Mouse (Mus musculus): ENCODE data around the gene Skiv2l. TPM values are rescaled to one million over a fixed set of nuclear protein-coding genes. Genes with fewer than 3 reads are reported as not detected.
A peak's percentile ranks its signal among the peaks of the same experiment; 100 is the strongest.
"Not testable (repeated sequence)": the region's sequence is repeated elsewhere in the genome, so short reads cannot be mapped to it uniquely, and the experiment has no call there.

Gene Skiv2l
- total RNA-seq, 2 experiments from 2014 or later = 66.7 to 78.0 TPM

DNA sequence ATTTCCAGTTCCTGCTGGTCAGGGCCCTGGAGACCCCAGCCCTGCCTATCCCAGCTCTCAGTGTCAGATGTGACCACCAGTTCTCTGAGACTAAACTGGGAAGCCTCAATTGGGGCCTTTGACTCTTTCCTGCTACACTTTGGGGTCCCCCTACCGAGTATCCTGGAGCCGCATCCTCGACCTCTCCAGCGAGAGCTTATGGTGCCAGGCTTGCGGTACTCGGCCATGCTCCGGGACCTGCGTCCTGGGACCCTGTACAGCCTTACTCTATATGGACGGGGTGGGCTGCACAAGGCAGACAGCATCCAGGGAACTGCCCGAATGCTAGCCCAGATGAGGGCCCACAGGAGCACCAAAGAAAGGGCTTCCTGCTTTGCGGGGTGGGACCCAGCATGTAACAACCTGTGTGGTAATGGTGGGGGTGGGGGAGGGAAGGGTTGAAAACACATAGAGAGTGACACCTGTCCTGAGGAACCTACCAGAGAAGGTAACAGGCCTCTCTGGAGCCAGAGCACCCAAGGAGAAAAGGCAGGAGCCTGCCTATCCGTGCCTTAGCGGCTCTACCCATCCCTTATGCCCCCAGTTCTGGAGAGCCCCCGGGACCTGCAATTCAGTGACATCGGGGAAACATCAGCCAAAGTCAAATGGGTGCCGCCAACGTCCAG is 51.0 kb downstream of the Skiv2l start:
- intact Hi-C loops (cut with DNase I) = no loop called here

GRCm38 (mm10) chr17:34798071-34798470 is 51.9 kb downstream of the Skiv2l start:
- DNase-seq (ENCODE audit: extremely low spot score in 1 of 2, low spot score in 2 of 2); intact Hi-C loops (cut with DNase I): not testable (repeated sequence)

More for the DNA sequence above, 51.0 kb downstream of the Skiv2l start:
- no peak for DNase-seq (ENCODE audit: extremely low spot score in 1 of 2, low spot score in 2 of 2)

DNA sequence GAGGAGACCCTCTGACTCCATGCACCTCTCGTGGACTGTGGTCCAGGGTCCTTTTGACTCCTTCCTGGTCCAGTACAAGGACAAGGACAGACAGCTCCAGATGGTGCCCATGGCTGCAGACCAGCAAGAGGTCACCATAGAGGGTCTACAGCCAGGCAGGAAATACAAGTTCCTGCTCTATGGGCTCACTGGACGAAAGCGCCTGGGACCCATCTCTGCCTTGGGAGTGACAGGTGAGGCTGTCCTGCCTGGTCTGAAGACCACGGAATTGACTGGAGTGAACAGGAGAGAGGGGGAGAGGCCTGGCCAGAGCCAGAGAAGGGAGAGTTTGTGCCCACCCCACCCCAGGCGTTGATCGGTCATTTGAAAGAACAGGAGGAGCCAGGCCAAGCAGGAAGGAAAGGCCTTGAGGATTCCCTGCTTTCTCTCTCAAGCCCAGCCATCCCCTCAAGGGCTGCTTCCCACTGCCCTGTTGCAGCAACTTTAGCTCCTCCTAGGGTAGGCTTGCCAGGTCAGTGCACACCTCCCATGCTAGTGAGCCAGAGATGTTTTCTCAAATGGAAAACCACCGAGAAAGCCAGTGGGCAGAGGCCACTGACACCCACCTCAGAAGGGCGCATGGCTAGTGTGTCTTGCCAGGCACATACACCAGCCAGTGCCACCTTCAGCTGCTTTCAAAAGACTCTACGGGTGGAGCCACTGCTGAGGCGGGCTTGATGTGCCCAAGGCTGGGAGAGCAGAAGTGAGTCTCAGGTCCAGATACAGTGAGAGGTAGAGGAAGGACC is 52.6 kb downstream of the Skiv2l start:
- intact Hi-C loops (cut with DNase I); DNase-seq (ENCODE audit: extremely low spot score in 1 of 2, low spot score in 2 of 2): not testable (repeated sequence)

DNA sequence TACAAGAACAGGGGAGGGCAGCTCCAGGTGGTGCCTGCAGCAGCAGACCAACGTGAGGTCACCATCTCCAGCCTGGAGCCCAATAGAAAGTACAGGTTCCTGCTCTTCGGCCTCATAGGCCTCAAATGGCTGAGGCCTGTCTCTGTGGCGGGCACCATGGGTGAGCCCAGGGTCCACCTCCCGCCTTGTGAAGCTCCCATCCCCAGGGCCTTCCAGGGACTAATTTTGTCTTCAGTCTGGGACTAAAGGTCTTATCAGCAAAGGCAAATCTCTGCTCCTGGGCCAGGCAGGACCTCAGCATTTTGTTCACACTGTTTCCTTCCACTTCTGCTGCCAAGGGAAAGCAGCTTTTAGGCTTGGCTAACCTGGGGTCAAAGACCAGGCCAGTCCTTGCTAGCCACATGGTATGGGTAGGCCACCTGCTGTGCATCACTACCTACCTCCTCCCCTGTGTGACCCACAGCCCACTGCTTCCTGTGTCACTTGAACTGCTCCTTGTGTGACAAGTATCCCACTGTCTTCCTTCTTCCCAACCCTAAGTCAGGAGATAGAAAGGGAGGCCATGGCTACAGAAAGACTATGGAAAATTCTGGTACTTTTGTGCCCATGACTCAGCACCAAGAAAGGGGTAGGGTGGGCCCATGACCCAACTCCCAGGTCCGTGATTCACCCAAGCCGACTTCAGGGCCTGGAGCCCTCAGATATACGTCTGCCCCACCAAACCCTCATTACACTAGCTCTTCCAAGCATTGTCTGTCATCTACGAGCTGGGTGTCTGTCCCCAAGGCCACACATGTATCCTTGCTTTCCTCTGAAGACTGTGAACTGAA is 53.5 kb downstream of the Skiv2l start:
- DNase-seq (ENCODE audit: extremely low spot score in 1 of 2, low spot score in 2 of 2) = no peak
- intact Hi-C loops (cut with DNase I) = no loop called here

DNA sequence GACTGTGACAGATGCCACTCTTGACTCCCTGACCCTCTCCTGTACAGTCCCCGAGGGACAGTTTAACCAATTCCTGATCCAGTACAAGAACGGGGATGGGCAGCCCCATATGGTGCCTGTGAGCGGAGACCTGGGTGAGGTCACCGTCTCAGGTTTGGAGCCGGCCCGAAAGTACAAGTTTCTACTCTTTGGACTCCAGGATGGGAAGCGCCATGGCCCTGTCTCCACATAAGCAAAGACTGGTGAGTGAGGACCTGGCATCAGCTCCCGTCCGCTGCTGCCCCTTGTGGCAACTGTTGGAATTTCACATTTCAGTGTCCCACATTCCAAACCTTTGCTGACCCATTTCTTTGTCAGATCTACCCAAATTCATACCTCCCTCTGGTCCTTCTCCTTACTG is 54.4 kb downstream of the Skiv2l start:
- intact Hi-C loops (cut with DNase I) = no loop called here
- peak in 1 of 2 experiments; percentile 57 for DNase-seq (ENCODE audit: extremely low spot score in 1 of 2, low spot score in 2 of 2)

DNA sequence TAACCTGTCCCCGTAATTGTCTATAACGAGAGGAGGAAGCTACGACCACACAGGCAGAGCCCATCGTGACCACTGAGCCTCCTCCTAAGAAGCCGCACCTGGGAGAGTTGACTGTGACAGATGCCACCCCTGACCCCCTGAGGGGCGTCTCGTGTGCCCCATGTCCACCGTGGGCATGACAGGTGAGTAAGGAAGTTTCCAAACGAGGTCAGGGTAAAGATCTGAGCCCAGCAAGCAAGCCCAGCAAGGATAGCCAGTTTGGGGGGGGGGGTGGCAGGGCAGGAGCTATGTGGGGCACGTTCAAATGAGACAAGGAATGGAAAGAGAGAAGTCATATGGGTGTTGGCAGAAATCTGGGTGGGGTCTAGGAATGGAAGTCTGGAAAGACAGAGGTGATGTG is 55.0 kb downstream of the Skiv2l start:
- DNase-seq (ENCODE audit: extremely low spot score in 1 of 2, low spot score in 2 of 2) = no peak
- intact Hi-C loops (cut with DNase I) = no loop called here

Small RNA genes lying within 50 kb of the gene (microRNA-seq; reads per million reads assigned to microRNA genes)
- gene Mir6970 (2.9 reads per million, percentile 2 among the genes with 10 or more reads in this experiment), gene Mir6971 (4.6 reads per million, percentile 16 among the genes with 10 or more reads in this experiment), gene Mir6972 (not detected)

Other genes starting within 250 kb of the Skiv2l start
- gene Rnf5, start 246.5 kb downstream of the Skiv2l start, total RNA-seq (2021) = 100 to 1,000 TPM in 1 of 2 experiments, 10 to 100 TPM in 1; 94.8 to 101 TPM
- 100 to 1,000 TPM; 180 to 182 TPM for gene Agpat1, start 245.9 kb downstream of the Skiv2l start, total RNA-seq (2021)
- gene Egfl8, start 234.2 kb downstream of the Skiv2l start, total RNA-seq (2021) = 1 to 10 TPM; 4.3 to 5.2 TPM
- gene Ppt2, start 221.7 kb downstream of the Skiv2l start, total RNA-seq (2021) = 10 to 100 TPM; 31.4 to 36.7 TPM
- gene Prrt1, start 220.7 kb downstream of the Skiv2l start, total RNA-seq (2021) = 100 to 1,000 TPM; 157 to 158 TPM
- gene Fkbpl, start 205.4 kb downstream of the Skiv2l start, total RNA-seq (2021) = 10 to 100 TPM; 12.5 to 13.7 TPM
- 10 to 100 TPM; 73.1 to 76.5 TPM for gene Atf6b, start 203.1 kb downstream of the Skiv2l start, total RNA-seq (2021)
- 1 to 10 TPM; 1.7 to 1.8 TPM for gene Tnxb, start 179.7 kb downstream of the Skiv2l start, total RNA-seq (2021)
- 1 to 10 TPM; 6.7 to 7.4 TPM for gene C4b, start 106.3 kb downstream of the Skiv2l start, total RNA-seq (2021)
- not detected for gene Cyp21a1, start 45.6 kb downstream of the Skiv2l start, total RNA-seq (2021)
- 10 to 100 TPM; 57.4 to 69.4 TPM for gene Stk19, start 13.3 kb downstream of the Skiv2l start, total RNA-seq (2021)
- gene Dxo, start 13.2 kb downstream of the Skiv2l start, total RNA-seq (2021) = 10 to 100 TPM; 31.2 to 33.1 TPM
- gene Nelfe, start 181 bp upstream of the Skiv2l start, total RNA-seq (2021) = 10 to 100 TPM; 28.1 to 28.4 TPM
- gene Cfb, start 12.3 kb upstream of the Skiv2l start, total RNA-seq (2021) = under 1 TPM; 0.51 to 0.62 TPM
- 1 to 10 TPM; 6.3 to 6.8 TPM for gene Zbtb12, start 29.3 kb upstream of the Skiv2l start, total RNA-seq (2021)
- not detected for gene Gm20547, start 31.8 kb upstream of the Skiv2l start, total RNA-seq (2021)
- 1 to 10 TPM; 2.1 to 2.9 TPM for gene C2, start 48.1 kb upstream of the Skiv2l start, total RNA-seq (2021)
- 100 to 1,000 TPM; 174 to 181 TPM for gene Ehmt2, start 48.3 kb upstream of the Skiv2l start, total RNA-seq (2021)
- gene Slc44a4, start 64.3 kb upstream of the Skiv2l start, total RNA-seq (2021) = under 1 TPM; 0.14 to 0.30 TPM
- gene Neu1, start 81.0 kb upstream of the Skiv2l start, total RNA-seq (2021) = 10 to 100 TPM; 23.8 to 27.3 TPM
- 1 to 10 TPM; 1.2 to 2.0 TPM for gene Hspa1b, start 109.0 kb upstream of the Skiv2l start, total RNA-seq (2021)
- gene Gm20481, start 119.7 kb upstream of the Skiv2l start, total RNA-seq (2021) = not detected
- 1 to 10 TPM; 3.0 to 5.4 TPM for gene Hspa1a, start 121.9 kb upstream of the Skiv2l start, total RNA-seq (2021)
- under 1 TPM in 1 of 2 experiments, not detected in 1; 0.20 TPM for gene Hspa1l, start 122.5 kb upstream of the Skiv2l start, total RNA-seq (2021)
- 10 to 100 TPM; 25.4 to 27.2 TPM for gene Lsm2, start 131.7 kb upstream of the Skiv2l start, total RNA-seq (2021)
- gene Vars, start 150.8 kb upstream of the Skiv2l start, total RNA-seq (2021) = 10 to 100 TPM; 55.1 to 56.7 TPM
- gene Vwa7, start 166.4 kb upstream of the Skiv2l start, total RNA-seq (2021) = under 1 TPM; 0.18 to 0.19 TPM
- 1 to 10 TPM in 1 of 2 experiments, under 1 TPM in 1; 0.83 to 1.0 TPM for gene Sapcd1, start 177.8 kb upstream of the Skiv2l start, total RNA-seq (2021)
- gene Msh5, start 196.5 kb upstream of the Skiv2l start, total RNA-seq (2021) = under 1 TPM; 0.81 to 0.97 TPM
- 10 to 100 TPM; 14.3 to 15.8 TPM for gene Clic1, start 199.8 kb upstream of the Skiv2l start, total RNA-seq (2021)
- 10 to 100 TPM; 26.3 to 31.1 TPM for gene Ddah2, start 208.8 kb upstream of the Skiv2l start, total RNA-seq (2021)
- not detected for gene Ly6g6c, start 215.2 kb upstream of the Skiv2l start, total RNA-seq (2021)
- gene Mpig6b, start 216.0 kb upstream of the Skiv2l start, total RNA-seq (2021) = not detected
- gene Ly6g6e, start 226.7 kb upstream of the Skiv2l start, total RNA-seq (2021) = 1 to 10 TPM; 1.6 to 2.3 TPM
- gene Ly6g6d, start 227.9 kb upstream of the Skiv2l start, total RNA-seq (2021) = 1 to 10 TPM in 1 of 2 experiments, not detected in 1; 1.1 TPM
- not detected for gene Ly6g6f, start 235.4 kb upstream of the Skiv2l start, total RNA-seq (2021)
- 10 to 100 TPM; 84.4 to 91.5 TPM for gene Abhd16a, start 239.1 kb upstream of the Skiv2l start, total RNA-seq (2021)

Data from left cerebral cortex, postnatal 10 days (tissue).